Mouse (Mus musculus): Measurements from ENCODE around the gene Acox2. TPM values are rescaled to one million over a fixed set of nuclear protein-coding genes. Genes with fewer than 3 reads are reported as not detected.

Acox2 gene
- not detected for polyA plus RNA-seq (2017; shearing (Covaris generic))

GRCm38 (mm10) chr14:8259166-8259565 lies at the start of gene Acox2:
Gene Acox2, minus strand, starts transcription at chr14:8259353.

GRCm38 (mm10) chr14:8213803-8214224 lies 45.3 kb downstream of the Acox2 start, which contains the start of gene Kctd6:
Gene Kctd6, plus strand, starts transcription at chr14:8214140.

Other genes with a start within 250 kb of the Acox2 start
- 27.8 TPM for gene Rpp14, start 179.0 kb downstream of the Acox2 start, polyA plus RNA-seq (2017; shearing (Covaris generic))
- 53.0 TPM for gene Pxk, start 161.1 kb downstream of the Acox2 start, polyA plus RNA-seq (2017; shearing (Covaris generic))
- 149 TPM for gene Pdhb, start 86.3 kb downstream of the Acox2 start, polyA plus RNA-seq (2017; shearing (Covaris generic))
- gene Kctd6, start 45.2 kb downstream of the Acox2 start, polyA plus RNA-seq (2017; shearing (Covaris generic)) = 15.5 TPM
- gene Fam107a, start 58.7 kb upstream of the Acox2 start, polyA plus RNA-seq (2017; shearing (Covaris generic)) = 0.23 TPM
- 0.30 TPM for gene Oit1, start 119.4 kb upstream of the Acox2 start, polyA plus RNA-seq (2017; shearing (Covaris generic))

Measured in effector memory CD4-positive, alpha-beta T cell, adult 7 months (primary cell).